Mouse (Mus musculus) spleen, adult 2 months (tissue): ENCODE data around the gene Srgap2.

ENCODE experiments used
- CTCF ChIP-seq: fragments of 200-500 bp; IDR thresholded peaks from 2 replicates; pipeline ENCODE4 v1.5.1; 2011; ENCODE audit warnings: mild to moderate bottlenecking, inconsistent platforms; ENCODE audit not compliant: insufficient read depth, insufficient read length, insufficient replicate concordance; ENCODE audit errors: extremely low read depth
- POLR2A ChIP-seq: fragments of 200-500 bp; IDR thresholded peaks from 2 replicates; pipeline ENCODE4 v1.6.1; 2011; ENCODE audit warnings: low read depth, low read length, inconsistent platforms

- TF ChIP-seq CTCF (no peak), POLR2A (no peak)
These were observed 177.1 kb downstream of the Srgap2 start for GRCm38 (mm10) chr1:131349993-131350510.
